Mouse (Mus musculus) liver (tissue): ENCODE results near the gene Syce2.

Source experiments
- DNase-seq: peaks from one replicate; pipeline ENCODE4 v3.0.0-alpha.2; 2020; ENCODE audit warnings: mixed read lengths

Gene Syce2

GRCm38 (mm10) chr8:84933767-84934559, 62.1 kb downstream of the Syce2 start:
- no peak for DNase-seq

GRCm38 (mm10) chr8:84934860-84935259, 62.9 kb downstream of the Syce2 start:
- no peak for DNase-seq

- no peak for DNase-seq
These were observed 63.6 kb downstream of the Syce2 start for GRCm38 (mm10) chr8:84935489-84935888.

- DNase-seq: no peak
These were observed 64.4 kb downstream of the Syce2 start for GRCm38 (mm10) chr8:84936041-84936961.

GRCm38 (mm10) chr8:84936962-84937546, 65.1 kb downstream of the Syce2 start, which contains the start of gene Mast1:
Gene Mast1 (minus strand): TSS chr8:84937359.
- DNase-seq: peak; percentile 78
